Mouse (Mus musculus) adrenal gland (tissue): ENCODE data around the gene Szt2.

Experiments
- intact Hi-C: fragments of 180-260 bp; cut with DNase I; formaldehyde crosslinking; loops from one replicate; pipeline ENCODE4 v1.15.1; 2025

Gene Szt2

DNA sequence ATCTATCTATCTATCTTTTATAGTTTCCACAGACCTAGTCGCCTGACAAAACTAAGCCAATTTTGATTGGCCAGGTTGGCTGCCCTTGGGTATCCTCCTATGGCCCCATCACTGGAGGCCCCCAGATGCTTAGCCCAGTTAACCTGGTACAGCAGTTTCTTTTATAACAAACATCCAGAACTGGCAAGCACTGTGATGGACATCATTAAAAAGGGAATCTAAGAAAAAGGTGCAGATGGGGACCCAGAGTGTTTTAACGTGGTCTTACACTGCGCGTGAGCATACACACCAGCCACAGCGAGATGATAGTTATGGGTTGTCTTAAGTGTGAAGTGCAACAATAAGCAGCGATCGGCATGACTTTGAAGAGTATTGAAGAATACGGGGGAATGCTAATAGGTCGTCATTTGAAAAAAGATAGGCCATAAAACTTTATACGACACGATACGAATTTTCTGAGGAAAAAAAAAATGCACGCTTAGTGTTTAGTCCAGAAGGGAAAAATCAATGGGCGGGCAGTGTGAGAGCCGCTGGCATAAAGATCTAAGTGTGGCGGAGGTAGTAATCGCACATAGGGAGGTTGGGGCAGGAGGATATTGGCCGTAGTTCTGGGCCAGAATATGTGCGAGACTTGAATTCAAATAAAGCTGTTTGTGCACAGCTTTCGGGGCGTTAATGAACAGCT, 49.7 kb downstream of the Szt2 start:
- intact Hi-C loops, result no loop called here

DNA sequence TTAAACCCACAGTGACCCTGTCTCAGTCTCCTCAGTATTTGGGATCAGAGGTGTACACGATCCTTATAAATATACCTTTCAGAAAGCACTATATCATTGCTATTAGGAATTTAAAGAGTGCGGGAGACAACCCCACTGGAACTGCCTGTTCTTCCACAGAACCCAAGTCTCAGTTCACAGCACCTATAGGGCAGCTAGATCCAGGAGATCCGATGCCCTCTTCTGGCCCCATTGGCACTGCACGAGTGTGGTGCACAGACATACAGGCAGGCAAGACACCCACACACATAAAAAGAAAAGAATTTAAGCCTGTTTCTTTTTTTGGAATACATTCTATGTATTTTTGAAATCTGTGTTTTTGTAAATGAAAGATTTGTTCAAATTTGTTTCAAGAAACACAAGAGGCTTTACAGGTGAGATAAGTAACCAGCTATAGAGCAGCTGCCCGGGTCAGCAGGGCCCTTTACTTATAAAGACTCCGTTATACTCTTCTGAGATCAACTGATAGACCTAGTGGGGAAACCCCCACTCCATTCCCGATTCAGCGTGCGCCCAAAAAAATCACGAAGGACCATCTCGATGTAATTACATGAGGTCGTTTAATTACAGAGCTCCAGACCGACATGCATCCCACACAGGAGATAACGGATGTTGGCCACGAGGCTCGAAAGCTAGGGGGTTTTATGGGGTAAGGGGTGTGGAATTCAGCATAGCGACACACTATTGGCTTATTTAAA, 50.7 kb downstream of the Szt2 start:
- intact Hi-C loops, result no loop called here

- intact Hi-C loops, result no loop called here
Measured at GRCm38 (mm10) chr4:118357504-118357903, 51.6 kb downstream of the Szt2 start.

DNA sequence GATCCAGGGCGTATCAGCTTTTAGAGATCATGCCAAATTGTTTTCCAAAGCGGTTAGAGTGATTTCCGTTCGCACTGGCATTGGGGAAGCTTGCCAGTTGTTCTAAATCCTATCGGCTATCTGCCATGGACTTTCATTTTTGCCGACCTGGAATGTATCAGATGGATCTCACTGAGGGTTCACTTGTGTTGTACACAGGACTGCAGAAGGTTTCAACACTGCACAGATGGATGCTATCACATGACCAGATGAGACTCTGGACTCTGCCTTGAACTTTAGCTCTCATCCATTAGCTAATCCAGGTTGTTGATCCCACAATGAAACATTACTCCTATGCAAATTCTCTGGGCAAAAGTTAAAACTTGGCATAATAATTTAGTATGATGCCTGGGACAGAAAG, 52.3 kb downstream of the Szt2 start:
- intact Hi-C loops, result no loop called here

DNA sequence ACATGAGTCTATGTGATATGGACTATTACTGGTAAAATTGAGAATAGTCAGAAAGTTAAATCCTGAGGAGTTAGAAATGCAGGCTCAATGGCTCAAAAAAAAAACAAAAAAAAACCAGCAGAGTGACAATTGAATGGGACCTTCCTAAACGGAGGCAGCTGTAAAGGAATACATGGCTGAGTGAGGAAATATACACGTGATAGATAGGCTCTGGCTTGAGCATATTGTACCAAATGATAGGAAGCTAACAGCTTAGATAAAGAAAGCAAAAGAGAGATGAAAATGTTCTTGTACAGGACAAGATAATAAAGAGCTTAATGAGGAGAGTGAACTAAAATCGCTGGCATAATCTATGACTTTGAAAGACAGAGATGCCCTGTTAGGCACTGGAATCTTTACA, 54.8 kb downstream of the Szt2 start:
- intact Hi-C loops, result no loop called here

- intact Hi-C loops, result no loop called here
Measured at GRCm38 (mm10) chr4:118353689-118354088, 55.4 kb downstream of the Szt2 start.

- intact Hi-C loops, result no loop called here
Measured at GRCm38 (mm10) chr4:118351828-118352227, 57.2 kb downstream of the Szt2 start.

DNA sequence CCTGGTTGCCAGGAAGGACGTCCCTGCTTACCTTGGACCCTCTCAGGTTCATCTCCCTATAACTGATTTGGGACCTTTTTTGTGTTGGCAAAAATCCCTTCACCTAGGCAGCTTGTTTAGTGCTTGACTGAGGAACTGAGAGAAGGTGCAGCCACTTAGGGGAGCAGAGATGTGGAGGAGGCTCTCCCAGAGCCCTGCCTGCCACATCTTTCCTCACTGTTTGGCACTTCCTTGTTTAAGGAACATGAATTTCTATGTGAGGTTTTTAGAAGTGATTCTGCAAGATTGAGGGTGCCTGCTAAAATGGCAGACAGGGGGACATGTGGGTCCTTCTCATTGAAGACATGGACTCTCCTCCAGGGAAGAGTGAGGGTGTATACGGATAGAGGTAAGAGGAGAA, 58.2 kb downstream of the Szt2 start:
- intact Hi-C loops, result no loop called here

DNA sequence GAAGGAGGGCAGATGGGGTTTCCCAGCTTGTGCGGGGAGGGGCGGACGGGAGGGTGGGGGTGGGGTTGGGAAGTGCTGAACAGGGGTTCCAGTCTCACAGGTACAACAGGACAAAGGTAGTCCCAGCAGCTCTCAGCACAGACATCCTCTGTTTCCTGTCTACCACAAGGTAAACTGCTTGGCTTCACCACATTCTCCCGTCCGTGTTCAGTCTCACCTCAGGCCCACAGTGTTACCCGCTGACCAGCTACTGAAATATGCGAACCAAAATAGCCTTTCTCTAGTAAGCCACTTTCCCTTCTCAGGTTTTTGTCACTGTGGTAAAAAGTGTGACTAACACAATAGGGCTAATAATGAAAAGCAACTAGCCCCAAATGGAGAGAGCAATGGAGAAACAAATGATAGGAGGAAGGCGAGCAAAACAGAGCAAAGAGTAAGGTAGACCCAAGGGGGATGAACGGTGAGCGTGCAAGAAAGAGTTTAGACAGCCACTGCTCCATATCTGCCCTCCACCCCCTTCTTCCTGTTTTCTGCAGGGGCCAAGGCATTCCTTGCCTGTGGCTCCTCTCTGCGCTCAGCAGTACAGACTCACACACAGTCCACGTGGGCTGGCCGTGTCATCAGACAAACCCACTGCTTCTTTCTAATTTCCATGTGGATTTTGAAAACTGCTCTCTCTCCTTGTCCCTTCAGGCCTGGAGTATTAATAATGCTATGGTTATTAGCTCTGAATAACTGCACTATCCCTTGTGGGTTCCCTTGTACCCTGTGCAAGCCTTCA, 61.4 kb downstream of the Szt2 start:
- intact Hi-C loops, result no loop called here

- intact Hi-C loops, result no loop called here
Measured at GRCm38 (mm10) chr4:118341447-118341846, 67.6 kb downstream of the Szt2 start.

- intact Hi-C loops, result no loop called here
Measured at GRCm38 (mm10) chr4:118336658-118337057, 72.4 kb downstream of the Szt2 start.

DNA sequence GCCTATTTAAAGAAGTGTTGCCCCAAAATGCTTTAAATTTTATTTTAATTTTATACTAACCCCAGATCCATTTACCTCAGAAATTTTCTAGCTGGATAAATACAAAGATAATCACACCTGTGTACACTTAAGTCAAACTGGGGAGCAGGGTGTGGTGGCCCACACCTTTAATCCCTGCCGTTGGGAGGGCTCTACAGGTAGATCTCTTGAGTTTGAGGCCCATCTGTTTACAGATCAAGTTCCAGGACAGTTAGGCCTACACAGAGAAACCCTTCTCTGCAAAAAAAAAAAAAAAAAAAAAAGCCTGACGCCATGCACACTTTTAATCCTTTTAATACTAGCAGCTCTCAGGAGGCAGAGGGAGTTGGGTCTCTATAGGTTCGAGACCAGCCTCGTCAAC, 73.1 kb downstream of the Szt2 start:
- intact Hi-C loops, result no loop called here

DNA sequence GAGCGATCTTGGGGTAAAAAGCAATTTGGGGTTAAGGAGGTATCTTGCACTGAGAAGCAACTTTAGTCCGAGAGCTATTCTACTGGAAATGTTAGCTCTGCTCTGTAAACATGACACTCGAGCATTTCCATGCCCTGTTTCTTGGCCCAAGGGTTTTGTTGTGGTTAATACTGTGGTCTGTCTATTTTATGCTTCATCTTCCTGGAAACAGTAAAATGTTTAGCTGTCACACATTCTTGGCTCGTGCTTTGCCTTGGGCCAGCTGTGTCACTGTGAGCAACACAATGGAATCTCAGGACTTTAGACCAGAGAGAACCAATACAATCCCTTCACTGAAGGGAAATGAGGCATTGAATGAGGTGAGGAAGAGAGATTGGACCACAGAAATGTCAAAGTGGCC, 77.3 kb downstream of the Szt2 start:
- intact Hi-C loops, result no loop called here

GRCm38 (mm10) chr4:118326476-118326875, 82.6 kb downstream of the Szt2 start:
- intact Hi-C loops, result no loop called here

DNA sequence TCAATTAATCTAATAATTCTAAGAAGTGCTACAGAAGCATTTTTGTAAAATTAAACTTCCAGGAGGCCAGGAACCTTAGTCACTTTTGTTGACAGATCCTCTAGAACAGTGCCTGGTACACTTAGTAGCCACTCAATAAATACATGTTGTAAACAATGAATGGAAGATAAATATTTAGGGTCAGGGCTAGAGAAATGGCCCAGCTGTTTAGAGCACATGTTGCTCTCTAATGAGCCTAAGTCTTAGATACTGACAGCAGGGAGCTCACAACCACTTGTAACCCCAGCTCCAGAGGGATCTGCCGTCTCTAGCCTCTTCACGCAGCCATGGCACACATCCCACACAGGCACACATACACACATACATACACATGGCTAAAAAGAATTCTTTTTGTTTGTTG, 88.4 kb downstream of the Szt2 start:
- intact Hi-C loops, result no loop called here

DNA sequence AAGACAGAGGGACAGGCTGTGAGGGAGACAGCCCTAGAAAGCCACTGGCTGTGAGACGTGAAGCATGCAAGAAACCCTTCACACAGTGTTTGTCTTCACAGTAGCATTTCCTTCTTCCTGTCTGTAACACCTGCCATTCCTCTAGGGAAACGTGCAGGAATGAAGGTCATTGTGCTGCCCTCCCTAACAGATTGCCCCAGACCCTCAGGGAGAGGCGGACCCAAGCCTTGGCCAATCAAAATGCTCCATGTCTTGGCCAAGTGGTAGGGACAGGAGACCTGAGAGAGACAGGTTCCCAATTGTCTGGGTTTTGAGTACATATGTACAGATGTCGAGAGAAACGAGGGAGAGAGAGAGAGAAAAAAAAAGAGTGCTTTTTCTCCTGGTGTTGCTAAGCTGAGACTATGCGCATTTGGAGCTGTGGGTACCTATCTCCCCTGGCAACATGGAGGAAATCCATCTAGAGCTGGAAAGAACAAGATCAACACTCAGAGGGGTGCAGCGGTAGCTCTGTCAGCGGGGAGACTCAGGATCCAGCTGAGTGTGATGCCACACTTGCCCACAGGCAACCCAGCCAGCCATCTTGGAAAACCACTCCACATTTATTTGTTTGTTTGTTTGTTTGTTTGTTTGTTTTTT, 89.2 kb downstream of the Szt2 start:
- intact Hi-C loops, result no loop called here

GRCm38 (mm10) chr4:118316662-118317061, 92.4 kb downstream of the Szt2 start:
- intact Hi-C loops, result no loop called here

GRCm38 (mm10) chr4:118315286-118315685, 93.8 kb downstream of the Szt2 start:
- intact Hi-C loops, result no loop called here
